Mouse (Mus musculus): ENCODE measurements around the gene Ube2g2. TPM values are rescaled to one million over a fixed set of nuclear protein-coding genes. Genes with fewer than 3 reads are reported as not detected.
A peak's percentile ranks its signal among the peaks of the same experiment; 100 is the strongest.

Gene Ube2g2
- total and polyA plus RNA-seq, 3 experiments = 28.7 to 59.4 (median 40.8) TPM

DNA sequence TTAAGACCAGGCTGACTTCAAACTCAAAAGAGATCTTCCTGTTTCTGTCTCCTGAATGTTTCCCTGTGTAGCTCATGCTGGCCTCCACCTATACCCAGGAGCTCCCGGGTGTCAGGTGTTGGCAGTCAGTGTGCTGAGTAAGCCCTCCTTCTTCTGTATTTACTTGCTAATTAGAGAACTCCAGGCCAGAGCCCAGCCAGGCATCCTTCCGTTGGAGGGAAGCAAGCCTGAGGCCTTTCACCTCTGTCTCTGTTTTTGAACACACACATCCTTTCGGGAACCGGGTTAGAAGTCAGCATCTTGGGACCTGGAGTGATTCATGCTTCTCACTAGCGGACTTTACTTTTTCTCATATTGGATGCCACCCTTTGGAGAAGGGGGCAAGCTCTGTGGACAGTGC, 14.6 kb upstream of the Ube2g2 start:
- peaks cover 17 to 46% of the 10 kb centered on the region in 2 experiments for H3K36me3 ChIP-seq (replicated peaks in 1 of 2; ENCODE audit: control insufficient read depth in 1 of 2, insufficient read depth in 1 of 2, low read length in 1 of 2)
- peak overlapping the region; percentile 74 for H3K4me2 ChIP-seq (ENCODE audit: insufficient read depth, low read depth, poor library complexity, severe bottlenecking)
- no peaks in the 10 kb centered on the region for H3K27me3 ChIP-seq (replicated peaks)

DNA sequence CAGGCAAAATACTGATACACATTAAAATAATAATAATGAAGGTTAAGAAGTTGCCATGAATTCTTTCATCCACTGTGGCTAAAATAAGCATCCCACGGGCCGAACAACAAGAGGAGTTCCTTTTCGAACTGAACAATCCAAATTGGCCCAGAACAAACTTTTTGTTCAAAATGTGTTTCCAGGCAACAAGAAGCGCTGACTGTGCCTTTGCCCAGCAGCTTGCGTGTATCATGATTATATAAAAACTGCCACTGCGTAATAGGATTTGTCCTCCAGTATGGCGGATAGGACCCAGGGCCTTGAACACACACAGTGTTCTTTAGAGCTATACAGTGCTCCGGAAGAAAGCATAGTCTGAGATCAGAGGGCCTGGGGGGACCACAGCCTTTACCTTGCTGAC, 13.5 kb upstream of the Ube2g2 start:
- H3K9ac ChIP-seq (ENCODE audit: insufficient read depth, low read depth) = no peak overlapping the region
- no peak for TF ChIP-seq SMC3 (IDR thresholded peaks at IDR 0.05; ENCODE audit: low read depth, low read length)
- no peak for TF ChIP-seq MXI1 (IDR thresholded peaks at IDR 0.05; ENCODE audit: low read depth, low read length)
- TF ChIP-seq ETS1 (conservative IDR thresholded peaks at IDR 0.05; ENCODE audit: low read depth, low read length) = no peak
- no peak for TF ChIP-seq IRF4 (IDR thresholded peaks at IDR 0.05; ENCODE audit: low read depth, low read length)
- TF ChIP-seq JUND (conservative IDR thresholded peaks at IDR 0.05; ENCODE audit: low read depth, low read length) = no peak
- TF ChIP-seq NRF1 (IDR thresholded peaks at IDR 0.05; ENCODE audit: low read depth, low read length) = no peak
- TF ChIP-seq ZNF384 (IDR thresholded peaks at IDR 0.05; ENCODE audit: low read depth, low read length) = no peak
- no peak for TF ChIP-seq KAT2A (IDR thresholded peaks at IDR 0.05; ENCODE audit: insufficient replicate concordance, low read length)
- TF ChIP-seq TCF12 (IDR thresholded peaks at IDR 0.05; ENCODE audit: low read depth, low read length) = no peak
- TF ChIP-seq NELFE (IDR thresholded peaks at IDR 0.05; ENCODE audit: low read depth, low read length) = no peak
- no peak for TF ChIP-seq HCFC1 (IDR thresholded peaks at IDR 0.05; ENCODE audit: low read depth, low read length)
- TF ChIP-seq POLR2A (IDR thresholded peaks at IDR 0.05; ENCODE audit: low read depth, low read length) = no peak
- TF ChIP-seq CHD2 (IDR thresholded peaks at IDR 0.05; ENCODE audit: low read length) = no peak
- TF ChIP-seq MYC (IDR thresholded peaks at IDR 0.05; ENCODE audit: low read depth, low read length) = no peak
- TF ChIP-seq RCOR1 (conservative IDR thresholded peaks at IDR 0.05; ENCODE audit: low read depth, low read length) = no peak
- peaks cover 5 to 14% of the 10 kb centered on the region in 2 experiments for H3K4me1 ChIP-seq (ENCODE audit: control insufficient read depth in 1 of 2, insufficient read depth in 2 of 2)
- in situ Hi-C loops (cut with MboI; ENCODE audit: low pct_ligation_motif_present, low pct_unique_long_range_greater_than_20kb, low sequenced_read_pairs) (no loop called here), dilution Hi-C loops (cut with MboI; ENCODE audit: extremely low pct_ligation_motif_present, extremely low pct_unique_long_range_greater_than_20kb, low sequenced_read_pairs) (no loop called here)
- H3K36me3 ChIP-seq (replicated peaks in 1 of 2; ENCODE audit: control insufficient read depth in 1 of 2, insufficient read depth in 1 of 2, low read length in 1 of 2) = peaks cover 24 to 57% of the 10 kb centered on the region in 2 experiments
- no peak overlapping the region for H3K4me3 ChIP-seq (replicated peaks in 1 of 3; ENCODE audit: low read depth in 2 of 3, low read length in 2 of 3, poor library complexity in 1 of 3)
- H3K27me3 ChIP-seq (replicated peaks) = no peaks in the 10 kb centered on the region
- H3K79me2 ChIP-seq (replicated peaks; ENCODE audit: control insufficient read depth, extremely low read depth, insufficient read depth, poor library complexity, severe bottlenecking) = peaks cover 13% of the 10 kb centered on the region
- peaks cover 7% of the 10 kb centered on the region for H3K9me3 ChIP-seq (replicated peaks; ENCODE audit: low read length)
- no peak overlapping the region for H3K4me2 ChIP-seq (ENCODE audit: insufficient read depth, low read depth, poor library complexity, severe bottlenecking)
- DNase-seq (ENCODE audit: extremely low read depth) = no peak
- H3K27ac ChIP-seq (ENCODE audit: insufficient read depth, low read depth) = no peak overlapping the region

More for the DNA sequence above, 14.6 kb upstream of the Ube2g2 start:
- H3K9ac ChIP-seq (ENCODE audit: insufficient read depth, low read depth) = peak overlapping the region; percentile 77
- H3K27ac ChIP-seq (ENCODE audit: insufficient read depth, low read depth) = no peak overlapping the region
- TF ChIP-seq RAD21 (IDR thresholded peaks at IDR 0.05; ENCODE audit: low read depth, low read length) (no peak), ZKSCAN1 (IDR thresholded peaks at IDR 0.05; ENCODE audit: borderline replicate concordance, low read depth, low read length) (no peak), USF2 (conservative IDR thresholded peaks at IDR 0.05; ENCODE audit: low read depth, low read length) (no peak), ETS1 (conservative IDR thresholded peaks at IDR 0.05; ENCODE audit: low read depth, low read length) (no peak), MAZ (IDR thresholded peaks at IDR 0.05; ENCODE audit: low read depth, low read length) (no peak), CHD2 (IDR thresholded peaks at IDR 0.05; ENCODE audit: low read length) (no peak)
- peaks cover 7% of the 10 kb centered on the region for H3K9me3 ChIP-seq (replicated peaks; ENCODE audit: low read length)
- peaks cover 13% of the 10 kb centered on the region for H3K79me2 ChIP-seq (replicated peaks; ENCODE audit: control insufficient read depth, extremely low read depth, insufficient read depth, poor library complexity, severe bottlenecking)
- H3K4me3 ChIP-seq (replicated peaks in 1 of 3; ENCODE audit: low read depth in 2 of 3, low read length in 2 of 3, poor library complexity in 1 of 3) = peak overlapping the region; percentile 77 to 97 (median 82)
- H3K4me1 ChIP-seq (ENCODE audit: control insufficient read depth in 1 of 2, insufficient read depth in 2 of 2) = peaks cover 5 to 14% of the 10 kb centered on the region in 2 experiments
- dilution Hi-C loops (cut with MboI; ENCODE audit: extremely low pct_ligation_motif_present, extremely low pct_unique_long_range_greater_than_20kb, low sequenced_read_pairs) = no loop called here
- DNase-seq (ENCODE audit: extremely low read depth) = peak; percentile 23
- in situ Hi-C loops (cut with MboI; ENCODE audit: low pct_ligation_motif_present, low pct_unique_long_range_greater_than_20kb, low sequenced_read_pairs) = no loop called here

Data from CH12.LX (cell line).